Comparison of ENCODE assay signal across 10 mouse cellular contexts in genomic region chr8:65617871-65618751, GRCm38 (mm10). TPM values are rescaled to one million over a fixed set of nuclear protein-coding genes. Genes with fewer than 3 reads are reported as not detected.
DNase-seq lines count a peak whose midpoint lies in the region; ATAC-seq lines count a peak whose summit lies in the region.
"Had no signal": no experiment of that assay in that cellular context is flagged by ENCODE, and none has a peak within 500 bp of the region (broad histone marks: within the 10 kb centered on the region; RNA-seq: fewer than 3 reads in every experiment).

TSS of gene March1 (plus strand) at chr8:65617900.

- DNase-seq in kidney, adult 9 months = no peak
- peak; percentile 51 for DNase-seq in forebrain, embryonic 11.5 days (ENCODE audit: low spot score)
- peak; percentile 61 for DNase-seq in layer of hippocampus, adult 9-10 months (ENCODE audit: low spot score)
- no peak for DNase-seq in thymus, postnatal 10 days (ENCODE audit: low spot score in 2 of 2)
- no peak for DNase-seq in kidney, postnatal 4 days

- H3K4me3 ChIP-seq in kidney, embryonic 14.5 days (ENCODE audit: low read length) = no peak within 1 kb of the TSS
- H3K4me3 ChIP-seq in forebrain, embryonic 11.5 days (ENCODE audit: low read depth, low read length) = peak within 1 kb of the TSS; percentile 27
- H3K4me3 ChIP-seq in midbrain, embryonic 15.5 days = peak within 1 kb of the TSS; percentile 60

- H3K4me1 ChIP-seq in kidney, embryonic 14.5 days (ENCODE audit: control insufficient read depth, insufficient read depth, low read length) = no peaks in the 10 kb centered on the region
- no peaks in the 10 kb centered on the region for H3K4me1 ChIP-seq in forebrain, embryonic 11.5 days (replicated peaks; ENCODE audit: control insufficient read depth, insufficient read depth, low read length)
- H3K4me1 ChIP-seq in midbrain, embryonic 15.5 days = no peaks in the 10 kb centered on the region

- peak; percentile 24; the same call in 1 of the 2 replicates for ATAC-seq in kidney, embryonic 14.5 days (ENCODE audit: low FRiP score, low TSS enrichment)
- peak; percentile 86 for ATAC-seq in forebrain, embryonic 11.5 days (replicated peaks; ENCODE audit: low FRiP score)
- peak; percentile 97 for ATAC-seq in midbrain, embryonic 15.5 days (replicated peaks)
- ATAC-seq in erythroblast, adult 5-6 weeks (replicated peaks; ENCODE audit: low FRiP score, poor library complexity, severe bottlenecking) = no peak

- WGBS in kidney, embryonic 14.5 days = under 1% methylated on average over 23 of the region's 23 CpGs
- WGBS in forebrain, embryonic 11.5 days = under 1% methylated on average over 23 of the region's 23 CpGs
- under 1% methylated on average over 23 of the region's 23 CpGs for WGBS in midbrain, embryonic 15.5 days

- no peak within 1 kb of the TSS for H3K27ac ChIP-seq in kidney, embryonic 14.5 days (ENCODE audit: low read depth, low read length)
- no peak within 1 kb of the TSS for H3K27ac ChIP-seq in forebrain, embryonic 11.5 days (ENCODE audit: low read depth, low read length)
- H3K27ac ChIP-seq in midbrain, embryonic 15.5 days = peak within 1 kb of the TSS; percentile 87
- H3K27ac ChIP-seq: kidney, postnatal 0 days had no signal

- peaks cover 23% of the 10 kb centered on the region for H3K27me3 ChIP-seq in kidney, embryonic 14.5 days (ENCODE audit: control insufficient read depth, insufficient read depth, low read length)
- peaks cover 8% of the 10 kb centered on the region; the same call in 1 of the 2 replicates for H3K27me3 ChIP-seq in forebrain, embryonic 11.5 days (ENCODE audit: control insufficient read depth, insufficient read depth, low read length)
- H3K27me3 ChIP-seq in midbrain, embryonic 15.5 days (replicated peaks) = no peaks in the 10 kb centered on the region

- no peak within 1 kb of the TSS for H3K4me2 ChIP-seq in kidney, embryonic 14.5 days (replicated peaks; ENCODE audit: low read depth, low read length)
- H3K4me2 ChIP-seq in forebrain, embryonic 11.5 days (ENCODE audit: low read depth, low read length, severe bottlenecking) = peak within 1 kb of the TSS; percentile 50
- peak within 1 kb of the TSS; percentile 53 for H3K4me2 ChIP-seq in midbrain, embryonic 15.5 days

- no peaks in the 10 kb centered on the region for H3K9me3 ChIP-seq in kidney, embryonic 14.5 days (ENCODE audit: control insufficient read depth, low read length)
- no peaks in the 10 kb centered on the region for H3K9me3 ChIP-seq in forebrain, embryonic 11.5 days (ENCODE audit: control insufficient read depth, low read length)
- no peaks in the 10 kb centered on the region for H3K9me3 ChIP-seq in midbrain, embryonic 15.5 days

- no peaks in the 10 kb centered on the region for H3K36me3 ChIP-seq in kidney, embryonic 14.5 days (ENCODE audit: control insufficient read depth, insufficient read depth, low read length)
- no peaks in the 10 kb centered on the region for H3K36me3 ChIP-seq in forebrain, embryonic 11.5 days (ENCODE audit: control insufficient read depth, insufficient read depth, low read length)
- H3K36me3 ChIP-seq in midbrain, embryonic 15.5 days (replicated peaks) = no peaks in the 10 kb centered on the region

- H3K9ac ChIP-seq in kidney, embryonic 14.5 days (ENCODE audit: low read depth, low read length) = no peak within 1 kb of the TSS
- peak within 1 kb of the TSS; percentile 43; the same call in 1 of the 2 replicates for H3K9ac ChIP-seq in forebrain, embryonic 11.5 days (ENCODE audit: low read length)
- peak within 1 kb of the TSS; percentile 80 for H3K9ac ChIP-seq in midbrain, embryonic 15.5 days

RNA-seq across cellular contexts. Expression of gene March1, which starts in this region (rescaled TPM):
- 0.32 and 0.34 TPM in 2 replicates for polyA plus RNA-seq in kidney, embryonic 14.5 days (2014; fragmentation: Nextera tagmentation; extraction: Ambion mirVana)
- polyA plus RNA-seq in forebrain, embryonic 11.5 days (2014; fragmentation: Nextera tagmentation; extraction: Ambion mirVana) = 2.8 and 3.5 TPM in 2 replicates
- 48.5 and 56.6 TPM in 2 replicates for polyA plus RNA-seq in midbrain, embryonic 15.5 days (2015; fragmentation: Nextera tagmentation; extraction: Ambion mirVana)
- 6.3 and 7.7 TPM in 2 replicates for total RNA-seq in erythroblast, adult 5-6 weeks (2015; ENCODE audit: low replicate concordance)
- 5.4 and 7.4 TPM in 2 replicates for total RNA-seq in erythroblast, adult 5-6 weeks (2017; ENCODE audit: low replicate concordance)
- total RNA-seq: MEL had no signal

Comparison
In these comparisons a context has a peak if more than half of its experiments do, and no peak if none do; other contexts are left out.
1. RNA of gene March1 (polyA plus RNA-seq): 48.5 to 56.6 TPM in midbrain, embryonic 15.5 days; 2.8 to 3.5 TPM in forebrain, embryonic 11.5 days and 0.32 to 0.34 TPM in kidney, embryonic 14.5 days; every median in the first group is over 10 times any median in the second.
2. Peak in ATAC-seq in kidney, embryonic 14.5 days; RNA of the gene not detected or under 1 TPM.
3. DNase-seq: peak in forebrain, embryonic 11.5 days (single experiment) and layer of hippocampus, adult 9-10 months (single experiment); none in kidney, adult 9 months (single experiment), thymus, postnatal 10 days (0 of 2) and kidney, postnatal 4 days (0 of 2).